Mouse (Mus musculus) midbrain, embryonic 10.5 days (tissue): ENCODE data around the gene Col8a1. TPM values are rescaled to one million over a fixed set of nuclear protein-coding genes. Genes with fewer than 3 reads are reported as not detected.

ENCODE experiments used
- DNase-seq: peaks from one replicate; pipeline ENCODE4 v3.0.0-alpha.2; 2017; ENCODE audit warnings: low spot score
- H3K27ac ChIP-seq: fragments of 300-500 bp; sonication (generic); replicated peaks from 2 replicates; pipeline ENCODE4 v1.5.1; 2016; ENCODE audit warnings: mild to moderate bottlenecking
- H3K27me3 ChIP-seq: fragments of 300-500 bp; sonication (generic); 2 replicates; pipeline ENCODE4 v1.6.1; 2016; ENCODE audit warnings: low read depth, mild to moderate bottlenecking; ENCODE audit not compliant: poor library complexity, severe bottlenecking
- H3K36me3 ChIP-seq: fragments of 300-500 bp; sonication (generic); 2 replicates; pipeline ENCODE4 v1.6.1; 2016; ENCODE audit warnings: mild to moderate bottlenecking, moderate library complexity
- H3K4me1 ChIP-seq: fragments of 300-500 bp; sonication (generic); 2 replicates; pipeline ENCODE4 v1.6.1; 2016
- H3K4me3 ChIP-seq: fragments of 300-500 bp; sonication (generic); 2 replicates; pipeline ENCODE4 v1.5.1; 2016; ENCODE audit warnings: mild to moderate bottlenecking, moderate library complexity
- H3K9me3 ChIP-seq: fragments of 300-500 bp; sonication (generic); replicated peaks from 2 replicates; pipeline ENCODE4 v1.6.1; 2016; ENCODE audit warnings: mild to moderate bottlenecking
- WGBS: fragments of 180-500 bp; shearing (Covaris S2); methylation state at CpG from one replicate; pipeline ENCODE4 v1.1.7; 2016; 5-methylcytosine and 5-hydroxymethylcytosine counted together
- polyA plus RNA-seq: library from polyadenylated mRNA; unstranded; fragments of >200 nt; fragmentation: Nextera tagmentation; extraction: Ambion mirVana; gene quantifications from 2 replicates; pipeline ENCODE4 v1.2.1, GENCODE M21; 2016

Gene Col8a1
- polyA plus RNA-seq, 1 experiment from 2014 or later = 0.33 TPM

- no peaks in the 10 kb centered on the region for H3K36me3 ChIP-seq
- no peak for DNase-seq
- no peaks in the 10 kb centered on the region for H3K9me3 ChIP-seq
- 78% methylated on average over 3 of the region's 3 CpGs for WGBS
- H3K4me3 ChIP-seq = no peak overlapping the region
- no peak overlapping the region for H3K27ac ChIP-seq
- H3K4me1 ChIP-seq = no peaks in the 10 kb centered on the region
- H3K27me3 ChIP-seq = no peaks in the 10 kb centered on the region
Measured at GRCm38 (mm10) chr16:57662661-57663060, 91.9 kb downstream of the Col8a1 start.

DNA sequence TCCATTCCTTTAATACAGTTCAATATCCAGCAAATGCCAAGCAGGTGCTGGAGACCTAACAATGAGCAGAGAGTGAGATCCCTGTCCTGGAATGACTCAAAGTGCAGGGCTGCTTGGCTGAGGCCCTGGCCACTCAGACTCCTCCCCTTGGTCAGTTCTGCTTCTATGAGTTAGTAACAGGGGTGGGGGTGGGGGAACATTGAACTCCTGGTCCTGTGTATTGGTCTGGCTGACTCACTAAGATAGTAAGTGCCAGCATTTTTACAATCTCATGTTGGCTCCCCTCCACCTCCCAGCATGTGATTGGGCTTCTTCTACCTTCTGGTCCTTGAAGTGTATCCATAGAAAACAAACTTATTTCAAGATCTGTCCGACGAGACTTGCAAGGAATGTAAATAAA, 104.6 kb downstream of the Col8a1 start:
- Histone ChIP-seq H3K4me1 (no peaks in the 10 kb centered on the region), H3K27me3 (no peaks in the 10 kb centered on the region), H3K27ac (no peak overlapping the region), H3K9me3 (no peaks in the 10 kb centered on the region), H3K36me3 (no peaks in the 10 kb centered on the region), H3K4me3 (no peak overlapping the region)
- WGBS = 69% methylated on average over 2 of the region's 2 CpGs
- DNase-seq = no peak

DNA sequence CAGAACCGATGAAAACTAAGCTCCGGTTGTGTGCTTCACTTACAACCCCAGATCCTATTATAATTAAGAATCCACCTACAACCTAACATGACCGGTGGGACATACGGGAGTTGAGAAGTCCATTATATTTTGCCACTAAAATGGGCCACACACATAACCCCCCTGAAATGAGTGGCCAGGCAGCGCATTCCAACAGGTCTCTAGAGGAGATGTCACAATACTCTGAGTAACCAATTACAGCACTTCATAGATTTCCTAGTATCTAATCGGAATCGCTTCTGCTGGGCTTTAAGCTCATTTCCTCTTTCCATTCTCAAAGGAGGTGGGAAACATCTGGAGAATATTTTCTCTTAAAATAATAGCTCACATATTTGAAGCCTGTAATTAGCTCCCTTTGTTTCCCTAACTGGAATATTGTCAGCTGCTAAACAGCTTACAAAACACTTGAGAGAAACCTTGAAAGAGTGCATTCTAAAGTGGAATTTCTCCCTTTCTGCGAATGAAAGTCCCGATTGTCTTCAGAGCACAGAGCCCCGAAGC, 113.1 kb downstream of the Col8a1 start:
- DNase-seq = no peak
- H3K4me3 ChIP-seq = no peak overlapping the region
- 84% methylated on average over 10 of the region's 10 CpGs for WGBS

DNA sequence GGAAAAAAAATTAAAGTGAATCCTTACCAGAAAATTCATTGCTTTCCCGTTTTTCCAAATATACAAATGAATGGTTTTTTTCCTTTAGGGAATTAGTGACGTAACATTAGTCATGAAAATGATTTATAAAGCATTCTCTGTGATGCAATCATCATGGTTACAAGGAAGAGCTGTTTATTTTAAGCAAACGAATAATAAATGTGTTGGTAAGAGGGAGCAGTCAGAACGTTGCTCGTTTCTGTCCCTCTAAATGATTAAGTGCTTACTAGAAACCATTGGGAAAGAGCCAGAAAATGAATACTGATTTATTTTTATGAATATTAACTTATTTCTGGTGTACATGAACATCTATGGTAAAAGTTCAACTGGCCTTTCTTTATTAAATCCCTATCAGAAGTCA, 119.8 kb downstream of the Col8a1 start:
- Histone ChIP-seq H3K27ac (no peak overlapping the region), H3K9me3 (no peaks in the 10 kb centered on the region), H3K27me3 (no peaks in the 10 kb centered on the region), H3K4me3 (no peak overlapping the region), H3K4me1 (no peaks in the 10 kb centered on the region), H3K36me3 (no peaks in the 10 kb centered on the region)
- 77% methylated on average over 5 of the region's 5 CpGs for WGBS
- no peak for DNase-seq

More for the DNA sequence above, 113.1 kb downstream of the Col8a1 start:
- Histone ChIP-seq H3K4me1 (no peaks in the 10 kb centered on the region), H3K9me3 (no peaks in the 10 kb centered on the region), H3K27ac (no peak overlapping the region), H3K36me3 (no peaks in the 10 kb centered on the region), H3K27me3 (no peaks in the 10 kb centered on the region)

GRCm38 (mm10) chr16:57634191-57634590, 120.3 kb downstream of the Col8a1 start:
- WGBS = 14% methylated on average over 6 of the region's 6 CpGs
- Histone ChIP-seq H3K4me3 (no peak overlapping the region), H3K36me3 (no peaks in the 10 kb centered on the region), H3K4me1 (no peaks in the 10 kb centered on the region), H3K9me3 (no peaks in the 10 kb centered on the region), H3K27ac (no peak overlapping the region), H3K27me3 (no peaks in the 10 kb centered on the region)
- peak; percentile 58 for DNase-seq

DNA sequence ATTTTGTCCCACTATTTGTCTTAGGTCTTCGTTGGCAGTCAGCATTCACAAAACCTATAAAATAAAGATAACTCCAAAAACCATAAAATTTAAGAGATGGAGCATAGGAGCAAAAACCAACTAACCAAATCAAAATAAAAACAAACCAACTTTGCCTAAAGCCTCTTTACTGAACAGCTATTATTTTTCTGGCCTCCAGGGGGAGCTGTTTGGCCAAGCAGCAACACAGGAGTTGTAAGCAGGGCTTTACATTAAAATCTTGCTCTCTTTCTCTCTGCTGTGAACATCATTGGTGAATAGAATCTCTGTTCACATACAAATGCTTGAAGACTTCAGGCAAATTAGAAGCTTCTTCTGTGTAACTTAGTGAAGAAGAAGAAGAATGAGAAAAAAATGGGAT, 142.8 kb downstream of the Col8a1 start:
- H3K27ac ChIP-seq = no peak overlapping the region
- H3K9me3 ChIP-seq = no peaks in the 10 kb centered on the region
- 5% methylated on average over 1 of the region's 1 CpGs for WGBS
- peaks cover 5% of the 10 kb centered on the region for H3K4me1 ChIP-seq
- no peak overlapping the region for H3K4me3 ChIP-seq
- no peaks in the 10 kb centered on the region for H3K36me3 ChIP-seq
- H3K27me3 ChIP-seq = no peaks in the 10 kb centered on the region
- DNase-seq = peak; percentile 16

DNA sequence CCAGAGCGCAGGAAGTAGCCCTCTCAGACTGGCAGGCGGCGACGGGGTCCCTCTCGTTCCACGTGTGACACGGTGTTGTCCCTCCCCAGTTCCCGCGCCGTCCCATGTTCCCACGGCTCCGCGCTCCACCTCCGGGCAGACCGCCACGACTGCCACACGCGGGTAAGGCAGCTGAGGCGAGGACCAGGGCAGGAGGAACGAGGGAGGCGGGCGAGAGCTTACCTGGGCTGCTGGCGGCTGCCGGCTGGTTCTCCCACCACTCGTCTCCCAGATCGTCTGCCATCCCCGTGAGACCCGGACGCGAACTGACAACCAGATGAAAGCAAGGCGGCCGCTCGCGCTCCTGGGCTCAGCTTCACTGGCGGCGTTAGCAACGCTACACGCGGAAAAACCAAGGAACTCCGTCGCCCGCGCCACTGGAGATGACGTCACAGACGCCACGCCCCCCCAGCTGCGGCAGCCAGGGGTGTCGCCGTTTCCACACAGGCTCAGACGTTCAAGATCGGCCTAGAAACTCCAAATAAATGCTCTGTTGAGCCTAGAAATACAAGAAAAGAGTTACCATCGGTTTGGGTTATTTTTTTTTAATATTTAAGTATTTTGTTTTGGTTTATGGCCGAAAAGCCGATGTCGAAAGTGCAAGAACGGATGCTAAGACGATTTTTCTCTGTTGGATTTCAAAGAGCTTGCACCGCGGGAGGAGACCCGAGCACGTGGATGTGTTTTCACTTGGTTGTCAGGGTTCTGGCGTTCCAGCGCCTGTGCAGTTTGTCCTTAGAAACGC, 147.9 kb downstream of the Col8a1 start, which contains the start of gene Cmss1:
Gene Cmss1, minus strand, starts transcription at position 421 of the 784 bp plus-strand sequence.
- no peaks in the 10 kb centered on the region for H3K27me3 ChIP-seq
- H3K27ac ChIP-seq = peak within 1 kb of the TSS; percentile 93
- H3K9me3 ChIP-seq = no peaks in the 10 kb centered on the region
- DNase-seq = peak; percentile 88
- WGBS = under 1% methylated on average over 64 of the region's 64 CpGs
- H3K4me3 ChIP-seq = peak within 1 kb of the TSS; percentile 95
- H3K36me3 ChIP-seq = no peaks in the 10 kb centered on the region
- peaks cover 19% of the 10 kb centered on the region for H3K4me1 ChIP-seq

- no peak for DNase-seq
- H3K9me3 ChIP-seq = no peaks in the 10 kb centered on the region
- H3K36me3 ChIP-seq = no peaks in the 10 kb centered on the region
- no peak overlapping the region for H3K4me3 ChIP-seq
- H3K27ac ChIP-seq = no peak overlapping the region
- H3K4me1 ChIP-seq = peaks cover 11% of the 10 kb centered on the region
- no peaks in the 10 kb centered on the region for H3K27me3 ChIP-seq
Measured at GRCm38 (mm10) chr16:57601031-57601430, 153.5 kb downstream of the Col8a1 start.

DNA sequence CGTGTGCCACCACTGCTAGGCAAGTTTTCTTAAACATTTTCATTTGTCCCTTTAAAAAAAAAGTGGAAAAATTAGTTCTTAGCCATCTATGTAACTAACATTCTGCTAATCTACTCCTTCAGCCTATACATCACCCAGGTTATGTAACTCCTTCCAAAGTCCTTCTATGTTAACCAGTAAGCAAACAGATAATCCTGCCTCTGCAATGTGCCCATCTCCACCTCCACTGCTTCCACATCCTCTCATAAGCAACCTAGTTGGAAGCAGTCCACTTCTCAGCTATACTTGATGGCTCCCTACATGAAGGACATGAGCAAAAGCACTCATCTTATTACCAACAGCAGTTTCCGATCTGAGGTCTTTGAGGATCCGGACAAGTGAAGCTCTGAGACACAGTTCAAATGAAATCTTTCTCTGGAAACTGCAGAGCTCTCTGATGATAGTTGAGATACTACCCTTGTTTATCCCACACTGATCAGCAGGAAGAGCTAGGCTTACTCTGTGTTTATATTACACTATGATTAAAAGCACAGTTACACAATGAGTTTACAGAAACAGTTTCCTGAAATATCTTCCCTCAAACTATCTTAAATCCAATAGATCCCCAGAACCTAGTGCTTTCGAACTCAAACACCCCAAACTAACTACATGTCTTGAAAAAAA, 157.1 kb downstream of the Col8a1 start:
- Histone ChIP-seq H3K9me3 (no peaks in the 10 kb centered on the region), H3K27me3 (no peaks in the 10 kb centered on the region), H3K36me3 (no peaks in the 10 kb centered on the region), H3K4me3 (no peak overlapping the region), H3K27ac (no peak overlapping the region), H3K4me1 (no peaks in the 10 kb centered on the region)
- WGBS = 91% methylated on average over 4 of the region's 4 CpGs
- no peak for DNase-seq

DNA sequence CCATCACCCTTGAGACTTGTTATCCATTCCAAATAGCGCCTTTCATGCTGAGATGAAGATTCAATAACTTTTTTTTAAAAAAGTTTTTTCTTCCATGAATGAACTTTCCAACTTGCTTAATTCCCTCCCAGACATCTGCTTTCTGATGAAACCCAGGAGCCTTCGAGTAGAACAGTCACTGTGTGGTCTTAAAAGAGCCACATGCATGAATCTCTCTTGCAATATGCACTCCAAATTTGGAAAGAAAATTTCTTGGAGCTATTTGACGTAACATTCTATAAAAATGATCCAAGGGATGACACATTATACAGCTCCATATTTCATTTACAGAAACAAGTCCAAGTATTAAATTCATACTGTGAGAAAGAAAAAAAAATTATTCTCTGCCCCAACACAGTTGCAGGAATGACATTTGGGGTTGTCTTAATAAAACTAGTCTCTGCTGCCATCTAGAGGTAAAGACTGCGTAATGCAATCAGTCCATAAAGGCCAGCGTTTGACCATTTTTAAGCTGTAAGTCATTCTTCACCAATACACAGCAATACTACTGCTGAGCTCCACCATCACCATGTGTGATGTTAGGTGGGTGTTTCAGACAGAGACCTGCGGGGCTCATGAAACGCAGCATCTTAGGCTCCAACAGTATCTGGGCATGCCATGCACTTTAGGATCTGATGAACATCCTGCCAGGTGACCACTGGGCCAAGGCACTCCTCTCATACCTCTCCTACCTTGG, 160.9 kb downstream of the Col8a1 start:
- no peaks in the 10 kb centered on the region for H3K36me3 ChIP-seq
- WGBS = 47% methylated on average over 7 of the region's 7 CpGs
- DNase-seq = no peak
- no peaks in the 10 kb centered on the region for H3K27me3 ChIP-seq
- no peaks in the 10 kb centered on the region for H3K9me3 ChIP-seq
- H3K27ac ChIP-seq = no peak overlapping the region
- H3K4me1 ChIP-seq = no peaks in the 10 kb centered on the region
- no peak overlapping the region for H3K4me3 ChIP-seq

GRCm38 (mm10) chr16:57585201-57585600, 169.3 kb downstream of the Col8a1 start:
- Histone ChIP-seq H3K4me3 (no peak overlapping the region), H3K27ac (no peak overlapping the region), H3K4me1 (no peaks in the 10 kb centered on the region), H3K27me3 (no peaks in the 10 kb centered on the region), H3K9me3 (no peaks in the 10 kb centered on the region), H3K36me3 (no peaks in the 10 kb centered on the region)
- DNase-seq = no peak
- WGBS = 78% methylated on average over 3 of the region's 3 CpGs

GRCm38 (mm10) chr16:57582008-57582407, 172.5 kb downstream of the Col8a1 start:
- Histone ChIP-seq H3K4me3 (no peak overlapping the region), H3K36me3 (no peaks in the 10 kb centered on the region), H3K27me3 (no peaks in the 10 kb centered on the region), H3K27ac (no peak overlapping the region), H3K4me1 (no peaks in the 10 kb centered on the region), H3K9me3 (no peaks in the 10 kb centered on the region)
- DNase-seq = no peak
- 88% methylated on average over 2 of the region's 2 CpGs for WGBS
